Mouse (Mus musculus) liver, embryonic 14.5 days (tissue): ENCODE data around the gene Ndrg4. TPM values are rescaled to one million over a fixed set of nuclear protein-coding genes. Genes with fewer than 3 reads are reported as not detected.

ENCODE experiments used
- ATAC-seq: fragments of 200-750 bp; cut with Nextera tagmentation; 2 replicates; pipeline ENCODE4 v1.8.0; 2017; ENCODE audit warnings: moderate number of reproducible peaks, mild to moderate bottlenecking, moderate library complexity; ENCODE audit not compliant: insufficient read depth
- DNase-seq, 3 experiments: peaks; one replicate each; pipeline ENCODE4 v3.0.0-alpha.2; 2012 to 2013; ENCODE audit warnings: low read depth in 3 of 3, low spot score in 3 of 3
- H3K27ac ChIP-seq: fragments of 300-500 bp; sonication (generic); 2 replicates; pipeline ENCODE4 v1.5.1; 2014; ENCODE audit warnings: moderate library complexity, mild to moderate bottlenecking, control low read depth, inconsistent platforms
- H3K27me3 ChIP-seq: fragments of 300-500 bp; sonication (generic); 2 replicates; pipeline ENCODE4 v1.6.1; 2014; ENCODE audit warnings: mild to moderate bottlenecking, low read length, moderate library complexity; ENCODE audit not compliant: control insufficient read depth, insufficient read depth
- H3K36me3 ChIP-seq: fragments of 300-500 bp; sonication (generic); replicated peaks from 2 replicates; pipeline ENCODE4 v1.6.1; 2014; ENCODE audit warnings: low read depth; ENCODE audit not compliant: control insufficient read depth, insufficient read depth
- H3K4me1 ChIP-seq, 2 experiments: fragments of 200-500 bp in 1 of 2; fragments of 300-500 bp in 1 of 2; sonication (generic) in 1 of 2; replicated peaks; 2 replicates each; pipeline ENCODE4 v1.6.1; 2012 to 2014; ENCODE audit warnings: antibody characterized with exemption in 1 of 2, inconsistent platforms in 1 of 2, low read length in 1 of 2; ENCODE audit not compliant: control insufficient read depth in 2 of 2, insufficient read depth in 2 of 2
- H3K4me2 ChIP-seq: fragments of 300-500 bp; sonication (generic); 2 replicates; pipeline ENCODE4 v1.6.1; 2014; ENCODE audit warnings: low read depth, mild to moderate bottlenecking, control low read depth, moderate library complexity
- H3K4me3 ChIP-seq, 2 experiments: fragments of 200-500 bp in 1 of 2; fragments of 300-500 bp in 1 of 2; sonication (generic) in 1 of 2; 2 replicates each; pipeline ENCODE4 v1.5.1; 2012 to 2014; ENCODE audit warnings: low read depth in 2 of 2, low read length in 2 of 2, mild to moderate bottlenecking in 2 of 2, control low read depth in 1 of 2, inconsistent platforms in 1 of 2, moderate library complexity in 1 of 2; ENCODE audit not compliant: insufficient read depth in 1 of 2
- H3K9ac ChIP-seq: fragments of 300-500 bp; sonication (generic); replicated peaks from 2 replicates; pipeline ENCODE4 v1.6.1; 2014; ENCODE audit warnings: mild to moderate bottlenecking, control low read depth, moderate library complexity
- H3K9me3 ChIP-seq: fragments of 300-500 bp; sonication (generic); 2 replicates; pipeline ENCODE4 v1.6.1; 2016; ENCODE audit warnings: low read length, mixed read lengths; ENCODE audit not compliant: control insufficient read depth
- CTCF ChIP-seq: IDR thresholded peaks from 2 replicates; pipeline ENCODE4 v1.5.1; 2016; ENCODE audit warnings: antibody characterized with exemption, low read depth, control low read depth
- EP300 ChIP-seq: IDR thresholded peaks from 2 replicates; pipeline ENCODE4 v1.6.1; 2016; ENCODE audit warnings: antibody characterized with exemption, low read depth
- WGBS: fragments of 180-500 bp; shearing (Covaris S2); extraction: QIAGEN DNeasy Blood & Tissue Kit; methylation state at CpG from one replicate; pipeline ENCODE4 v1.1.7; 2014; ENCODE audit not compliant: insufficient replicate concordance; 5-methylcytosine and 5-hydroxymethylcytosine counted together
- polyA plus RNA-seq, 2 experiments: library from polyadenylated mRNA; depleted of rRNA in 1 of 2; stranded (reverse) in 1 of 2; unstranded in 1 of 2; fragments of >200 nt; fragmentation: Nextera tagmentation in 1 of 2; extraction: Ambion mirVana in 1 of 2; gene quantifications; 2 replicates each; pipeline versions ENCODE4 v1.2.1 to v1.2.3; 2012 to 2014

Gene Ndrg4
- polyA plus RNA-seq (2012; rRNA removed) (0.81 and 0.95 TPM in 2 replicates), polyA plus RNA-seq (2014; fragmentation: Nextera tagmentation; extraction: Ambion mirVana) (0.62 and 1.0 TPM in 2 replicates)

DNA sequence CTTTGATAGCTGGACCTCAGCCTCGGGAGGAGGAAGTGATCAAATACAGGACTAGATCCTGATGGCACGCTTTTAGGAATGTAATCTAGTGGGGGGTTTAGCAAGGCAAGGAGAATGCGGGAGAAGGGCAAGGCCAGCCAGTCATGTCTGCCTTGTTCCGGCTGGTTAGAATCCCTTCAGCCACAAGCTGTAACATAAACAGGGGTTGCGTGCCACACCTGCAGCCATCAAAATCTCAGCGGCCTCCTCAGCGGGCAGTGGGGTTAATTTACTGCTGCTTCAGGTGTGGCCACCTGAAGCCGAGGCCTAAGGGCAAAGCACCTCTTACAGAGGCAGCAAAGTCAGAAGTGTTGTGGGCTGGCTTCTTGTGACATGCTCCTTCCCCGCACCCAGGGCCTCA, at the start of gene Ndrg4:
Gene Ndrg4 (plus strand): TSS at position 350 of the 400 bp plus-strand sequence.
- no peak within 1 kb of the TSS for H3K27ac ChIP-seq
- peak within 1 kb of the TSS; percentile 57 for H3K4me2 ChIP-seq
- H3K9me3 ChIP-seq = no peaks in the 10 kb centered on the region
- no peaks in the 10 kb centered on the region for H3K4me1 ChIP-seq
- H3K9ac ChIP-seq = no peak within 1 kb of the TSS
- ATAC-seq (no peak), DNase-seq (no peak)
- H3K4me3 ChIP-seq = peak within 1 kb of the TSS in 1 of 2 experiments; percentile 41; a peak in 2 of 4 replicates
- no peaks in the 10 kb centered on the region for H3K36me3 ChIP-seq
- TF ChIP-seq EP300 = no peak
- no peak for TF ChIP-seq CTCF
- 40% methylated on average over 9 of the region's 9 CpGs for WGBS
- peaks cover 43% of the 10 kb centered on the region for H3K27me3 ChIP-seq

DNA sequence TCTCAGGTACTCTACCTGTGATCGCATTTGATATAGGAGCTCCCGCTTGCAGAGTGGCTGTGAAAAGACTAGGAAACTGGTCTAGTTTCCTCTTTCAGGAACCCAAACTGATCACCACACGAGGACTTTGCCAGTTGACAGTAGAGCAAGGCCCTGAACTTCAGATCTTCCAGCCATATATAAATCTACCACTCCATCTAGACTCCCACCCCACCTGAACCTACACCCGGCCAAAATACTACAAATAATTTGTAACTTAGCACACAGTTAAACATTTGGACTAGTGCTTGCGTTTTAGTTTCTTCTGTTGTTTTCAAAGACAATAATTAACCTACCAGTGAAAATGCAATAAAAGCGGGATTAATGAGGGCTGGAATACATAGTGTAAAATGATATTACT, 43.9 kb upstream of the Ndrg4 start:
- no peak for ATAC-seq
- no peaks in the 10 kb centered on the region for H3K27me3 ChIP-seq
- 75% methylated on average over 6 of the region's 6 CpGs for WGBS

DNA sequence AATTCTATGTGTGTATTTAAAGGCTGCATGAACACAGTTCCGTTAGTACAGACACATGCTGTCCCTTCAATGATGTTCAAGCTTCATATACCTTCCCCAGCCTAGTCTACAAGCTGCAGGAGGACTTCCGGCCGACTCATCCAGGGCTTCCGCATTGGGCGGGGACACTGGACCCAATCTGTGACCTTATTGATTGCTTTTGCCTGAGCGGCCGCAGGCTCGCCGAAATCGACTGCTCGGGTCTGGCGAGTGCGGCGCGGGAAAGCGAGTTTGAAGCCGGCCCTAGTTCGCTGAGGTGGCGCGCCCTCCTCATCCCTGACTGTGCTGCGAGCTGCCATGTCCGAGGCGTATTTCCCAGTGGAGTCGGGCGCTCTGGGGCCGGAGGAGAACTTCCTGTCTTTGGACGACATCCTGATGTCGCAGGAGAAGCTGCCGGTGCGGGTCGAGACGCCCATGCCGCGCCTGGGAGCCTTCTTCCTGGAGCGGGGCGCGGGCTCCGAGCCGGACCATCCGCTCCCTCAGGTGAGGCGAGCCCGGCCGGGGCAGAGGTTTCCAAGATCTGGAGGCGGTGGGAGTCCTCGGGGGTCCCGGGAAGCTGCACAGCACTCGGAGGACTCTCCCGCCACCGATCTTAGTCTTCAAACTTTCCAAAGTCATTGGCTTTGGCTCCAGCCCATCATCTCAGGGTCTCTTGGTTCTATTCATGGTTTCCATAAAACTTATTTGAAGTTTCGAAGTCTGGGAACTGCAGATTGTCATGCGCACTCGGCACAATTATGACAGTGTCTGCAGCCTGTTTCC, 43.3 kb upstream of the Ndrg4 start, which contains the start of gene Gins3:
Gene Gins3 (plus strand): TSS at position 192 of the 801 bp plus-strand sequence.
- H3K4me2 ChIP-seq = peak within 1 kb of the TSS; percentile 91
- H3K27me3 ChIP-seq = no peaks in the 10 kb centered on the region
- H3K4me3 ChIP-seq = peak within 1 kb of the TSS; percentile 88 to 97
- WGBS = under 1% methylated on average over 52 of the region's 52 CpGs
- H3K27ac ChIP-seq = no peak within 1 kb of the TSS; the same call in 1 of the 2 replicates
- DNase-seq (peak; percentile 84 to 88 (median 86)), ATAC-seq (peak; percentile 92)
- no peaks in the 10 kb centered on the region for H3K9me3 ChIP-seq
- peaks cover 2% of the 10 kb centered on the region for H3K36me3 ChIP-seq
- peak within 1 kb of the TSS; percentile 84 for H3K9ac ChIP-seq
- TF ChIP-seq CTCF = no peak
- TF ChIP-seq EP300 = no peak
- peaks cover 5 to 7% of the 10 kb centered on the region in 2 experiments for H3K4me1 ChIP-seq

More for the DNA sequence above, 43.9 kb upstream of the Ndrg4 start:
- H3K9me3 ChIP-seq = no peaks in the 10 kb centered on the region
- TF ChIP-seq CTCF (no peak), EP300 (no peak)
- H3K9ac ChIP-seq = no peak overlapping the region
- H3K4me2 ChIP-seq = peak overlapping the region; percentile 91
- H3K27ac ChIP-seq = no peak overlapping the region
- peaks cover 2% of the 10 kb centered on the region; the same call in 1 of the 2 replicates for H3K36me3 ChIP-seq
- H3K4me1 ChIP-seq = peaks cover 5 to 7% of the 10 kb centered on the region in 2 experiments
- H3K4me3 ChIP-seq = peak overlapping the region in 1 of 2 experiments; percentile 88; a peak in 2 of 4 replicates
- no peak for DNase-seq

DNA sequence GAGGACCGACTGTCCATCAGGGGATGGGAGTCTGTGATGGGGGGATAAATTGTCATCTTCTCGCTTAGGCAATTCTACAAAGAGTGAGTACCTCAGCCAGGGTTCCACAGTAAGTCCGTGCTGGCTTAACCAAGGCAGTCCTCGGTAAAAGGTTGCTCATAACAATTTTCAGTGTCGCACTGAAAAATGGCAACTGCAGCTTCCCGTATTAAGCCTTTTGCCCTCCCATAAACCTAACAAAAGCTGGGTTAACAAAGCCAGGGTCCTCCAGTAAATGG, 42.8 kb upstream of the Ndrg4 start:
- Histone ChIP-seq H3K9ac (peak overlapping the region; percentile 84), H3K4me1 (peaks cover 5 to 7% of the 10 kb centered on the region in 2 experiments), H3K36me3 (peaks cover 2% of the 10 kb centered on the region), H3K9me3 (no peaks in the 10 kb centered on the region), H3K4me2 (peak overlapping the region; percentile 91), H3K27me3 (no peaks in the 10 kb centered on the region), H3K4me3 (peak overlapping the region; percentile 88 to 97), H3K27ac (no peak overlapping the region)
- DNase-seq (no peak), ATAC-seq (no peak)
- 2% methylated on average over 6 of the region's 6 CpGs for WGBS
- TF ChIP-seq EP300 (no peak), CTCF (no peak)

DNA sequence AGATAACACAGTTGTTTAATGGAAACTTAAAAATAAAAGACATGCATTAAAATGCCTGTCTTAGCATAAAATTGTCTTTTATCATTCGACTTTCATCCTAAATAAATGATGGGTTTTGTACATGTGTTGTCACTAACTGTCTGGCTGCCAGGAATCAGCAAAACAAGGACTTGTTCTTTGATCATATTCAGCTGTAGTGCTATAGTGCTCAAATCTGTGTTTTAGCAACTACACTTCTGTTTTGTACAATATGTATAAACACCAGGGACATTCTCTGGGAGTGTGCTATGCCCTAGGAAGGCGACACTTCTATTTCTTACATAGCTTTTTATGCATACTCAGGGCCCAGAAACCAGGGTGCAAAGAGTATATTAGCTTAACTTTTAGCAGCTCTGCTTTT, 31.8 kb upstream of the Ndrg4 start:
- no peak overlapping the region for H3K4me3 ChIP-seq
- H3K9me3 ChIP-seq = no peaks in the 10 kb centered on the region
- peaks cover 4% of the 10 kb centered on the region; the same call in 1 of the 2 replicates for H3K36me3 ChIP-seq
- ATAC-seq (no peak), DNase-seq (no peak)
- H3K27me3 ChIP-seq = no peaks in the 10 kb centered on the region
- 79% methylated on average over 2 of the region's 2 CpGs for WGBS
- H3K4me1 ChIP-seq = peaks cover 0 to 4% of the 10 kb centered on the region in 2 experiments; a peak in 2 of 4 replicates
- H3K27ac ChIP-seq = no peak overlapping the region
- H3K4me2 ChIP-seq = no peak overlapping the region
- TF ChIP-seq EP300 (no peak), CTCF (no peak)
- H3K9ac ChIP-seq = no peak overlapping the region
